Mouse (Mus musculus) neutrophil, adult 65 days (primary cell): ENCODE results near the gene Gm11361. TPM values are rescaled to one million over a fixed set of nuclear protein-coding genes. Genes with fewer than 3 reads are reported as not detected.

Experiments used
- total RNA-seq: library from RNA; stranded (reverse); gene quantifications from 2 replicates; pipeline ENCODE4 v1.2.4, GENCODE M21; 2023

Gene Gm11361
- total RNA-seq, result 96.0 and 133 TPM in 2 replicates

DNA sequence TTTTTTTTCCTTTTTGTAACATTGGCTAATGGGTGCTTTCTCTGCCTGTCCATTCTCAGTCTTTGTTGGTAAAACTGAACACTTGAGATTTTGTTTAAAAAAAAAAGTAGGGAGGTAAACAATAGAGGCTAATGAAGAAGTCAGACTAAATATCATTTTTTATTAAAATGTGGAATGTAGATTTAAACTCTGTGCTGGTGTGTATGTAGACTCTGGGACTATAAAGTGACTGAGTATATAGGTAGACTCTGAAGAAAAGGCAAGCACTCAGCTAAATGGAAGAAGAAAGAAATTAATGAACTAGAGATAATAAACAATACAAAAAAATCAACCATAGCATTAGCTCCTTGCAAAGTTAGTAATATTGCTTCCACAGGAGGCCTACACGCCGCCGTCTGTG lies at the start of gene Gm11361:
TSS of gene Gm11361 (plus strand) at position 301 of the 400 bp plus-strand sequence.

Other genes starting within 250 kb of the Gm11361 start
- gene Prl4a1, start 241.3 kb upstream of the Gm11361 start, total RNA-seq, result not detected in 2 replicates
- not detected in 2 replicates for gene Prl5a1, start 115.0 kb upstream of the Gm11361 start, total RNA-seq